Mouse (Mus musculus) ovary, postnatal 36 days (tissue): ENCODE measurements around the gene Laptm5.

ENCODE experiments used
- DNase-seq: peaks from one replicate; pipeline ENCODE4 v3.0.0; 2022; ENCODE audit warnings: low spot score, mixed read lengths

Laptm5 gene

DNA sequence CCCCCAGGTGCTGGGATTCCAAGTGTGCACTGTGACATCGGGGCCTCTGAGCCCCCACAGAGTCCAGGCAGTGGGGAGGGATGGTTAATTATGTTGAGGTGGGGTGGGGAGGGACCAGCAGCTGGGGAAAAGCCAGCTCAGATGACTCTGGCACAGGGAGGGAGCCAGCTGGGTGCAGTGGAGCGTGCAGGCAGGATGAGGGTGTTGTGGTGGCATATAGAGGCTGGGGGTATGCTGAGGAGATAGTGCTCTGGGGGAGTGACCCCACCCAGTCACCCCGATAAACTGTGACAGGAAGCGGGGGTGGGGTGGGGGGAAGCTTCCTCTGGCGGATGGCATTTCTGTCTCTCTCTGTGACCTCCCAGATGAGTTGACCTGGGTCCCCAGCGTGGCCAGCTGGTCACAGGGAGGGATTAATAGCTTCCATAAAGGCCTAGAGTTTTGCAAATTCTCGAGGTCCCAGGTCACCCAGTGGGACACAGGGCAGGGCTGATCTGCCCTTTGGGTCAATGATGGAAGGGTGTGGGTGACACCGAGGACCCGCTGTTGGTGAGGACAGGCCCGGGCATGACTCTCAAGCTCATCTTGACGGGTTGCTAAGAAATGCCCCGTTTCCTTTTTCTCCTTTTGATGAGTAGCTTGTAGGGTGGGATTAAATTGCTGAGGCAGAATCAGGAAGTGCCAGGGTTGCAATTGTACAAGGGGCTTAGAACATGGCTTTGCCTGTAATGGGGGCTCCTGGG, 8.2 kb downstream of the Laptm5 start:
- DNase-seq, result peak; percentile 24

- no peak for DNase-seq
These were observed 9.1 kb downstream of the Laptm5 start for GRCm38 (mm10) chr4:130921986-130922385.

DNA sequence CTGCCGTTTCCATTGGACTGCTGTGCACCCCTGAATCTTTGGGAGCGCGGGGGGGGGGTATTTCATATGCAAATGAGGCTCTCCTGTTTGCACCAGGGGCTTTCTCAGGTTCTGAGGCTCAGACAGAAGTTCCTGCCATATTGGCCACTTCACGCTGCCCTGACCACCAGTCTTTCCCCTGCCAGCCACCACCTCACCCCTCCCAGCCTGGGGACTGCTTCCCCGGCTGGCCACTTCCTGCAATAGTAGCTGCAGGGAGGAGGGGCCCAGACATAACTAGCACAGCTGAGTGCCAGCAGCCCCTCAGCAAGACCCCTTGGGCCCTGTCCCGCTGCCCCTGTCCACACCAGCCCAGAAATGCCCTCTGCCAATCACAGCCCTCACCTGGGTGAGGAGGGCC, 13.3 kb downstream of the Laptm5 start:
- no peak for DNase-seq

DNA sequence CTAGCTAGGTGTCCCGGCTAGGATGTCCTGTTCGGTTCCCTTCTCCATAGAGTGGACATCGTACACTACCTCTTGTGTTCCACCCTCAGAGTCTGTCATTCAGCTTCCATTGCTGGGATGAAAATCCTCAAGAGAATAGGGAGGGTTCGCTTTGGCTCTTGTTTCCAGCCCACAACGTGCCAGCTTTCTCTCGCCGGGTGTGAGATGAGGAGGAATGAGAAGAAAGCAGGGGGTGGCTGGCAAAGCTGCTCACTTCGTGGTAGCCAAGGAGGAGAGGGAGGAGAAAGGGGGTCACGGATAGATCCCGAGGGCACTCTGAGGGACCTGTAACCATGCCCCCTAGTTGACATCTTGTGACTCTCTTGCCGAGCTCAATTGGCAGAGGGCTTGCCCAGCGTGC, 14.9 kb downstream of the Laptm5 start:
- DNase-seq, result no peak

- DNase-seq, result no peak
These were observed 29.7 kb downstream of the Laptm5 start for GRCm38 (mm10) chr4:130942644-130943043.

GRCm38 (mm10) chr4:130944112-130944511, 31.2 kb downstream of the Laptm5 start, which contains the start of gene Matn1:
Gene Matn1, plus strand, starts transcription at chr4:130944385.
- no peak for DNase-seq

GRCm38 (mm10) chr4:130944779-130945178, 31.9 kb downstream of the Laptm5 start:
- DNase-seq, result no peak

DNA sequence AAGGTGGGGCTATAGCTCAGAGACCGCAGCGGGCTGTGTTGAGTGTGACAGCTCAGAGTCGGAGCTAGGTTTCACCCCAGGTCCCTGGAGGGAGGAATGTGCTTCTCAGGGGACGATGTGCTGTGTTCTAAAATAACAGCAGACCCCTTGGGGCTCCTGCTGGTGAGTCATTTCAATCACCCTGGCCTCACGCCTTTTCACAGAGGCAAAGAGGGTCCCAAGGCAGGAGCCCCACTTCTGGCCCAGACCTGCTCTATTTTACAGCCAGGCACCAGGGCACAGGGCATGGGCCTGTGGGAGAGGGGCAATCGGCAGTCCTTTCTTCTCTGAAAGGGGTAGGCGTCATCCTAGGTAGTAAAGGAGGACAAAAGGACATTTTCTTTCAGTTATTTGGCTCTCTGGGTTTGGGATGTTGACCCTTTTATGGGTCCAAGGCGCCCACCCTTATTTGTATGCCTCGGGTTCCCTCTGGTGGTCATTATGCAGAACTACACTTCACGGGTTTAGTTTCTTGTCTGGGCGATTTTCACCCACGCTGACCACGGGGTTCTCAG, 34.2 kb downstream of the Laptm5 start:
- DNase-seq, result no peak

GRCm38 (mm10) chr4:130949821-130950384, 37.0 kb downstream of the Laptm5 start:
- DNase-seq, result no peak

GRCm38 (mm10) chr4:130952531-130952930, 39.6 kb downstream of the Laptm5 start:
- DNase-seq, result no peak

DNA sequence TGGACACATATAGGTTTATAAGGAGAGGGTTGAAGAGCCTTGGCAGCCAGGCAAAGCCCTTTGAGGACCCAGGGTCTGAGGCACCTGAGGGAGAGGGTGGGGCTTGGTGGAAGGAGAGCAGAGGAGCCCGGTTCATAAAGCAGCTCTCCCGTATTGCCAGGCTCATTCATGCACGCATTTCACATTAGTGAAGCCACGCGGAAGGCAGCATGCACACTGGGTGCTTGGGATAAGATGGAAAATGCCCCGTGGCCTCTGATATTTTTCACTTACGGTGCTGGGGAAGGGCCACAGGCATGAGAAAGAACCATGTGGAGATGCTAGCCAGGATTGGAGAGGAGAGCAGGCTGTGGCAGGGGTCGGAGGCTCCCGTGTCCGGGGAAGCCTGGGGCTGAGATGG, 44.2 kb downstream of the Laptm5 start:
- DNase-seq, result no peak

DNA sequence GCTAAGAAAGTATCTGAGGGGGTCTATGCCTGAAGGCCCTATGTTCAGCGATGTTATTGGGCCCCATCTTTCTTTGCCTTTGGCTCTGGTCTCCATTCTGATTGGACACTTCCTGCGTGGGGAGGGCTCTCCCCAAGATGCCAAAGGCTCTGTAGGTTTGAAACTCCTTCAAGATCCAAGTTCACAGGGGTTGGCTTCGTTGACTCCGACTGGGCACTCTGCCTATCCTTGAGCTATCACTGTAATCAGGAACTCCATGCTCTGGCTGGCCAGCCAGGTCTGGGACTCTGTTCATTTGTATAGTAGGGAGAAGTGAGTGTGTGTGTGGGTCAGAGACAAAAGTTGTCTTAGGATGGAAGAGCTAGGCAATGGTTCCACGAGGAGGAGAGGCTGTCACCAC, 45.9 kb downstream of the Laptm5 start:
- no peak for DNase-seq

- DNase-seq, result no peak
These were observed 46.8 kb downstream of the Laptm5 start for GRCm38 (mm10) chr4:130959678-130960077.

DNA sequence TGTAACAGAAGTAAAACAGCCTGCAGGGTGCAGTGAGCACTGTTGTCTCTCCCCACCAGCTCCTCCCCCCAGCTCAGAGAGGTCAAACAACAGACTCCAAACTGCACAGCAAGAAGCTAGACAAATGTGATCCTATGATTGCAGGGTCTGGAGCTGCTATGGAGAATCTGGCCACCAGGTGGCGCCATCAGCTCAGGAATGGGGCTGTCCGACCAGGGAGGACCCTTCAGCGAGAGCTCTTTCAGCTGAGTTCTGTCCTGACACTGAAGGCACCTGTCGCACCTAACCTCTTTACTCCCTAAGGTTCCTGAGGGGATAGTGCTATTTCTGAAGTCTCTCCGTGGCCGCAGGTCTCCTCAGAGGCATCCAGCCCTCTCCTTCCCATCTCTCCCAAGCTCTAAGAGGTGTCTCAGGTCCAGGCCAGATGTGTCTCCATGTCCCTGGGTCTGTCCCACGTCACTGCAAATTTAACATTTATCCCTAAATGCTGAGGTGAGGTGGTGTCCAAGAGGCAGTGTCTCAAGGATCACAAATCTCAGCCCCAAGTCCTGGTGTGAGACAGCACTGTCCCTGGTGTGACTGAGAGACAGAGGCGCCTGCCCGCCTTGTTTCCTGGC, 47.3 kb downstream of the Laptm5 start:
- peak; percentile 82 for DNase-seq

DNA sequence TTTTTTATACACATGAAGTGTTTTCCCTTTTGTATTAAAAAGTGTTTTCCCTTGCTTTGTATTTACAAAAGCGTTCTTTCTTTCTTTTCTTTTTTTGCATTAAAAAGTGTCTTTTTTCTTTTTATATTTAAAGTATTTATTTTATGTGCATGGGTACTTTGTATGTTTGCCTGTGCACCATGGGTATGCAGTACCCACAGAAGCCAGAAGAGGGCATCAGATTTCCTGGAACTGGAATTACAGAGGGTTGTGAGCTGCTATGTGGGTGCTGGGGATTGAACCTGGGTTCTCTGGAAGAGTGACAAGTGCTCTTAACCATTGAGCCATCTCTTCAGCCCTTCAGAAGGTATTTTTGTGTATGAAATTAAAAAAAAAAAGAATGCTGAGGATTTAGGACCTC, 58.4 kb downstream of the Laptm5 start:
- no peak for DNase-seq

GRCm38 (mm10) chr4:130972421-130972829, 59.5 kb downstream of the Laptm5 start:
- DNase-seq, result no peak

GRCm38 (mm10) chr4:130973332-130974263, 60.7 kb downstream of the Laptm5 start:
- DNase-seq, result no peak

DNA sequence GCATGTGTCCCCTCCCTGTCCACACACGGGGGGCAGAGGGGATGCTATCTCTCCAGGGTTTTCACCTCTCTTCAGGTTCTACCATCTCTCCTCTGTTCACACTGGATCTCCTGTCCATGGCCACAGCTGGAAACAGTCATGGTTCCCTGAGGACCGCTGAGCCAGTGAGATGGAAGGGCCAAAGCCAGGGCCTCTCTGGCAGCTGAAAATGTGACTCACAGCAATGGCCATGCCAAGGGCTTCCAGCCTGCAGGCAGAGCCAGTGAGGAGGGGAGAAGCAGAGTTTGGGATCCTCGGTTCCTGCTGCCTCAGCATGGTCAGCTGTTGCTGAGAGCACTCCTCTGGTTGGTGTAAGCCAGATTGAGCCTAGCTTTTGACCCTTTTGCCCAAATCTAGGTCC, 66.1 kb downstream of the Laptm5 start:
- DNase-seq, result no peak

- DNase-seq, result no peak
These were observed 71.7 kb downstream of the Laptm5 start for GRCm38 (mm10) chr4:130984416-130985182.
